Mouse (Mus musculus) mouse embryonic stem cell (cell line): ENCODE measurements around the gene Ccdc70.

ENCODE experiments used
- in situ Hi-C, 2 experiments: fragments of 300-500 bp; cut with MboI; formaldehyde crosslinking; loops; 1 replicate in 1 of 2; 3 replicates in 1 of 2; pipeline ENCODE4 v1.14.3; 2019 to 2020; ENCODE audit warnings: low sequenced_read_pairs in 2 of 2, low pct_unique_long_range_greater_than_20kb in 1 of 2, mixed read lengths in 1 of 2; ENCODE audit not compliant: unreplicated experiment in 1 of 2

Gene Ccdc70

GRCm38 (mm10) chr8:22017731-22018130 is 48.2 kb downstream of the Ccdc70 start:
- in situ Hi-C loops, result no loop called here

GRCm38 (mm10) chr8:22019498-22019897 is 49.9 kb downstream of the Ccdc70 start:
- in situ Hi-C loops, result no loop called here

GRCm38 (mm10) chr8:22022244-22022643 is 52.7 kb downstream of the Ccdc70 start:
- in situ Hi-C loops, result no loop called here
